Mouse (Mus musculus) midbrain, embryonic 12.5 days (tissue): ENCODE results near the gene Sbf2. TPM values are rescaled to one million over a fixed set of nuclear protein-coding genes. Genes with fewer than 3 reads are reported as not detected.
"Not testable (repeated sequence)": the region's sequence is repeated elsewhere in the genome, so short reads cannot be mapped to it uniquely, and the experiment has no call there.

ENCODE experiments used
- ATAC-seq: fragments of 200-750 bp; cut with Nextera tagmentation; 2 replicates; pipeline ENCODE4 v1.8.0; 2017; ENCODE audit warnings: low read depth, moderate TSS enrichment, moderate library complexity; ENCODE audit not compliant: low FRiP score
- H3K27ac ChIP-seq: fragments of 300-500 bp; sonication (generic); replicated peaks from 2 replicates; pipeline ENCODE4 v1.5.1; 2016; ENCODE audit warnings: mild to moderate bottlenecking
- H3K27me3 ChIP-seq: fragments of 300-500 bp; sonication (generic); 2 replicates; pipeline ENCODE4 v1.6.1; 2016; ENCODE audit warnings: mild to moderate bottlenecking
- H3K36me3 ChIP-seq: fragments of 300-500 bp; sonication (generic); 2 replicates; pipeline ENCODE4 v1.6.1; 2016
- H3K4me1 ChIP-seq: fragments of 300-500 bp; sonication (generic); 2 replicates; pipeline ENCODE4 v1.6.1; 2016
- H3K4me2 ChIP-seq: fragments of 300-500 bp; sonication (generic); replicated peaks from 2 replicates; pipeline ENCODE4 v1.6.1; 2016; ENCODE audit warnings: mild to moderate bottlenecking, moderate library complexity
- H3K4me3 ChIP-seq: fragments of 300-500 bp; sonication (generic); 2 replicates; pipeline ENCODE4 v1.5.1; 2016; ENCODE audit warnings: mild to moderate bottlenecking
- H3K9ac ChIP-seq: fragments of 300-500 bp; sonication (generic); replicated peaks from 2 replicates; pipeline ENCODE4 v1.6.1; 2016; ENCODE audit warnings: mild to moderate bottlenecking, moderate library complexity
- H3K9me3 ChIP-seq: fragments of 300-500 bp; sonication (generic); 2 replicates; pipeline ENCODE4 v1.6.1; 2016; ENCODE audit warnings: mild to moderate bottlenecking
- WGBS: fragments of 180-500 bp; shearing (Covaris S2); methylation state at CpG from one replicate; pipeline ENCODE4 v1.1.7; 2016; 5-methylcytosine and 5-hydroxymethylcytosine counted together
- polyA plus RNA-seq: library from polyadenylated mRNA; unstranded; fragments of >200 nt; fragmentation: Nextera tagmentation; extraction: Ambion mirVana; gene quantifications from 2 replicates; pipeline ENCODE4 v1.2.1, GENCODE M21; 2016

Sbf2 gene
- polyA plus RNA-seq, 1 experiment from 2014 or later, result 57.7 TPM

DNA sequence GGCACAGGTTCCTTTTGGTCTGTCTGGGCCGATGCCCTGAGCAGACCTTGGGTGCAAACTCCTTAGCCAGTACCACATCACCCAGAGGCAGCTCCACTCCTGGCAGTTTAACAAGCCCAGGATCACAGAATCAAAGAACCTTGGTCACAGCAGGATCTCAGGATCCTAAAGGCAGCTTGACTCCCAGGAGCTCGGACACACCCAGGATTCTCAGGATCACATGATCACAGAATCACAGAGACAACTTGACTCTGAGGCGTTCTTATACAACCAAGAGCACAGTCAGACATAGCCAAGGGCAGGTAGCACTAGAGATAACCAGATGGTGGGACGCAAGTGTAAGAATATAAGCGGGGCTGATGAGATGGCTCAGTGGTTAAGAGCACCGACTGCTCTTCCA lies 71.4 kb downstream of the Sbf2 start:
- Histone ChIP-seq H3K4me1 (peaks cover 3% of the 10 kb centered on the region; the same call in 1 of the 2 replicates), H3K9me3 (no peaks in the 10 kb centered on the region), H3K4me2 (no peak overlapping the region), H3K27me3 (no peaks in the 10 kb centered on the region), H3K27ac (no peak overlapping the region), H3K36me3 (no peaks in the 10 kb centered on the region), H3K9ac (no peak overlapping the region), H3K4me3 (no peak overlapping the region)
- WGBS, result 92% methylated on average over 6 of the region's 6 CpGs
- no peak for ATAC-seq

DNA sequence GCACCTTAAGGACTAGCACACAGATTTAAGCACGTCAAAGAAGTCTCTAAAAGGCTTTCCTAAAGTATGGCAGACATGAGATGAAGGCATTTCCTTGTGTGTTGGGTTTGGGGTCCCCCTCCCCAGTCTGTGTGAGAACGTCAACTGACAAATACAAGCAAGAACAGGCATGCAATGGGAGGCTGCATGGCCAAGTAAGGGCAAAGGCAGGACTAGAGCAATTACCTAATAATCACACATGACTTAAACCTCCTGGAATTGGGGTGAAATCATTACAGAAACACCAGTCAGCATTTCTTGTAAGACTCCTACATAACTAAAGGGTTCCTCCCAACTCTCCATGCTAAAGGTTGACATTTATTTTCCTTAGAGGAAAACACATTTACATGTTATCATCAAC lies 75.5 kb downstream of the Sbf2 start:
- no peak overlapping the region for H3K4me2 ChIP-seq
- 60% methylated on average over 2 of the region's 2 CpGs for WGBS

GRCm38 (mm10) chr7:110530295-110530694 lies 84.4 kb downstream of the Sbf2 start:
- H3K36me3 ChIP-seq, H3K4me2 ChIP-seq, ATAC-seq, H3K4me3 ChIP-seq, H3K4me1 ChIP-seq, H3K27me3 ChIP-seq, H3K9me3 ChIP-seq, H3K27ac ChIP-seq, H3K9ac ChIP-seq: not testable (repeated sequence)

More for the DNA sequence above, 75.5 kb downstream of the Sbf2 start:
- Histone ChIP-seq H3K27ac (no peak overlapping the region), H3K4me3 (no peak overlapping the region), H3K36me3 (no peaks in the 10 kb centered on the region), H3K9ac (no peak overlapping the region), H3K27me3 (no peaks in the 10 kb centered on the region), H3K9me3 (no peaks in the 10 kb centered on the region), H3K4me1 (peaks cover 3% of the 10 kb centered on the region; the same call in 1 of the 2 replicates)
- no peak for ATAC-seq

- Histone ChIP-seq H3K4me1 (no peaks in the 10 kb centered on the region), H3K4me3 (no peak overlapping the region), H3K36me3 (no peaks in the 10 kb centered on the region), H3K9ac (no peak overlapping the region), H3K9me3 (no peaks in the 10 kb centered on the region), H3K27me3 (no peaks in the 10 kb centered on the region), H3K4me2 (no peak overlapping the region), H3K27ac (no peak overlapping the region)
- no peak for ATAC-seq
- WGBS, result 26% methylated on average over 1 of the region's 1 CpGs
These were observed 89.5 kb downstream of the Sbf2 start for GRCm38 (mm10) chr7:110525090-110525775.

- Histone ChIP-seq H3K9ac (no peak overlapping the region), H3K36me3 (no peaks in the 10 kb centered on the region), H3K4me1 (no peaks in the 10 kb centered on the region), H3K27ac (no peak overlapping the region), H3K27me3 (no peaks in the 10 kb centered on the region), H3K4me2 (no peak overlapping the region), H3K9me3 (no peaks in the 10 kb centered on the region), H3K4me3 (no peak overlapping the region)
- 90% methylated on average over 2 of the region's 2 CpGs for WGBS
- ATAC-seq, result no peak
These were observed 98.2 kb downstream of the Sbf2 start for GRCm38 (mm10) chr7:110516241-110517220.

DNA sequence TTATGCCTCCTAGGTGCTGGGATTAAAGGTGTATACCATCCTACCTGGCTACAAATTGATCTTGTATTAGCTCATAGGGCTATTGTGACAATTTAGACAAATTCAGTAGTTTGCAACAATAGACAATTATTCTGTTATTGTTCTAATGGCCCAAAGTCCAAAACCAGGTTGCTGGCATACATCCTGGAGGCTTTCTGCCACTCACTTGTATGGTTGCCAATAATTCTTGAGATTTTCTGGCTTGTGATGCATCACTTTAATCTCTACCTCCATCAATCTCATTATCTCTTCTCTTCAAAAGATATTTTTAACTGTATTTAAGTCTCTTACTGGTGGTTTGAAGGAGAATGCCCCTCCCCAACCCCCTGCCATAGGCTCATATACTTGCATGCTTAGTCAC lies 100.6 kb downstream of the Sbf2 start:
- Histone ChIP-seq H3K36me3 (no peaks in the 10 kb centered on the region), H3K4me2 (no peak overlapping the region), H3K27me3 (no peaks in the 10 kb centered on the region), H3K4me1 (no peaks in the 10 kb centered on the region), H3K9me3 (no peaks in the 10 kb centered on the region), H3K27ac (no peak overlapping the region), H3K9ac (no peak overlapping the region), H3K4me3 (no peak overlapping the region)
- ATAC-seq, result no peak

GRCm38 (mm10) chr7:110498653-110499052 lies 116.1 kb downstream of the Sbf2 start:
- 95% methylated on average over 1 of the region's 1 CpGs for WGBS
- Histone ChIP-seq H3K4me2 (no peak overlapping the region), H3K9me3 (peaks cover 7% of the 10 kb centered on the region), H3K27me3 (no peaks in the 10 kb centered on the region), H3K36me3 (no peaks in the 10 kb centered on the region), H3K9ac (no peak overlapping the region), H3K4me1 (no peaks in the 10 kb centered on the region), H3K27ac (no peak overlapping the region), H3K4me3 (no peak overlapping the region)
- no peak for ATAC-seq

DNA sequence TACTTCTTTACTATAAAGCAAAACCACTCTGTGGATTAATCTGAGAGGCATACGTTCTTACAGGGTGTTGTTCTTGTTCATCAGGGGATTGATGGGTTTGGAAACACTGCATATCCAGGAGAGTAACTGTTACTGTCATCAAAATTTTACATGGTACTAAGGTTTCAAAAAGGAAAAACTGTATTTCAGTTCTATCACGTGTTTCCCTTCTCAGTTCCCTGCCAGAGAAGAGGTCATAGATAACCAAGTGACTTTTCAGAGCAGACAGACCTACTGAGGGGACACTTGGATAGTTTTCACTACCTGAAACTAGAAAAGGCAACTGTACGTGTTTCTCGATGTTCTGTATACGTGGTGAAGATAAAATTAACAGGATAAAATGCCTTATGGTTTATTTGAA lies 123.7 kb downstream of the Sbf2 start:
- Histone ChIP-seq H3K27me3 (no peaks in the 10 kb centered on the region), H3K36me3 (no peaks in the 10 kb centered on the region), H3K4me2 (no peak overlapping the region), H3K27ac (no peak overlapping the region), H3K9ac (no peak overlapping the region), H3K9me3 (no peaks in the 10 kb centered on the region), H3K4me3 (no peak overlapping the region), H3K4me1 (no peaks in the 10 kb centered on the region)
- 96% methylated on average over 5 of the region's 5 CpGs for WGBS
- ATAC-seq, result no peak

DNA sequence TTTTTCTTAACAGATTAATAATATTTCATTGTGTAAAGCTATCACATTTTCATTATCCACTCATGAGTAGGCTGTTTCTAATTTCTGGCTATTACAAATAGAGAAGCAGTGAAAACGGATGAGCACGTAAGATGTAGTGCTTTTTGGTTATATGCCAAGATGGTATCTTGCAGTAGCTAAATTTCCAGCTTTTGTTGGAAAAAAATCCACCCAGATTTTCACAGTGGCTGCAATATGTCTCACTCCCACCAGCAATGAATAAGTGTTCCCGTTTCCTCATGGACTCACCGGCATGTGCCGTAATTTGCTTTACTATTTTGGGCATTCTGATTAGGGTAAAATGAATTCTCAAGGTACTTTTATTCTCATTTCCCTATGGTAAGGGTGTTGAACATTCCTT lies 129.7 kb downstream of the Sbf2 start:
- H3K9me3 ChIP-seq, result no peaks in the 10 kb centered on the region
- no peaks in the 10 kb centered on the region for H3K4me1 ChIP-seq
- H3K36me3 ChIP-seq, result peaks cover 5% of the 10 kb centered on the region
- no peak overlapping the region for H3K27ac ChIP-seq
- 92% methylated on average over 5 of the region's 5 CpGs for WGBS
- no peak overlapping the region for H3K4me3 ChIP-seq
- no peaks in the 10 kb centered on the region for H3K27me3 ChIP-seq
- no peak for ATAC-seq
- H3K9ac ChIP-seq, result no peak overlapping the region
- H3K4me2 ChIP-seq, result no peak overlapping the region

- 75% methylated on average over 6 of the region's 6 CpGs for WGBS
- Histone ChIP-seq H3K9ac (no peak overlapping the region), H3K4me2 (no peak overlapping the region)
These were observed 143.7 kb downstream of the Sbf2 start for GRCm38 (mm10) chr7:110470987-110471386.

DNA sequence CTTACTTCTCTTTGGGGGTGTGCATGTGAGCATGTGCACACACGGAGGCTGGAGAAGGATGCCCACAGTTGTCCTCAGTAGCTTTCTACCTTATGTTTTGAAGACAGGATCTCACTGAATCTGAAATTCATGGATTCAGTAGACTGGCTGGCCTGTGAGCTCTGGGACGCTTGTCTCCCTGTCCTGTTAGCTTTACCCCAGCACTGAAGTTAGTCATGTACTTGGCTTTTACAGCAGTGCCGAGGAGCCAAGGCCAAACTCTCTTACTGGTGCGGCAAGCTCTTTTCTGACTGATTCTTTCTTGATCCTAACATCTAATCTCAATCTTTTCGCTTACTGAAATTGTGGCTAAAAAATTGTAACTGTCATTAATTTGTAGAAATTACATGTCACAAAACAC lies 151.3 kb downstream of the Sbf2 start:
- Histone ChIP-seq H3K27me3 (no peaks in the 10 kb centered on the region), H3K4me1 (no peaks in the 10 kb centered on the region), H3K36me3 (no peaks in the 10 kb centered on the region), H3K9ac (no peak overlapping the region), H3K4me2 (no peak overlapping the region), H3K27ac (no peak overlapping the region), H3K4me3 (no peak overlapping the region), H3K9me3 (no peaks in the 10 kb centered on the region)
- 87% methylated on average over 5 of the region's 5 CpGs for WGBS
- ATAC-seq, result no peak

More at GRCm38 (mm10) chr7:110470987-110471386, 143.7 kb downstream of the Sbf2 start:
- no peak overlapping the region for H3K4me3 ChIP-seq
- H3K4me1 ChIP-seq, result no peaks in the 10 kb centered on the region
- H3K27me3 ChIP-seq, result no peaks in the 10 kb centered on the region
- ATAC-seq, result no peak
- H3K9me3 ChIP-seq, result no peaks in the 10 kb centered on the region
- no peak overlapping the region for H3K27ac ChIP-seq
- no peaks in the 10 kb centered on the region for H3K36me3 ChIP-seq

DNA sequence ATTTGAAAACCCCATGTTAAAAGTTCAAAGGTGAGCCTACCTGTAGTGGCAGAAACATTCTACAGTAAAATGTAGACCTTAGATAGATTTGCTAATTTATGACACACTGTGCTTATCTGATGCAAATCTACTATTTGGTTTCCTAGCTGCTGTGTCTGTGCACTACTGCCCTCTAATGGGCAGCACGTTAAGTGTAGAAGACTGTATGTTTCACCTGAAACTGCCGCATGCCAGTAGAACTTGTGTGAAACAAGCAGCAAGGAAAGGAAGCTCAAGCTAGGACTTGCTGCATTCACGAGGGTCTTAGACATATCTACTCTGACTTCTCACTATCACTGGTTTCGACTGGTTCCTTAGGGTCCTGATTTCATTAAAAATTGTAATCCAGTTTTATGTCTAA lies 182.4 kb downstream of the Sbf2 start:
- H3K27me3 ChIP-seq, result no peaks in the 10 kb centered on the region
- ATAC-seq, result no peak
- H3K4me2 ChIP-seq, result no peak overlapping the region
- H3K36me3 ChIP-seq, result peaks cover 7% of the 10 kb centered on the region
- H3K4me1 ChIP-seq, result no peaks in the 10 kb centered on the region
- no peak overlapping the region for H3K4me3 ChIP-seq
- no peaks in the 10 kb centered on the region for H3K9me3 ChIP-seq
- WGBS, result 31% methylated on average over 4 of the region's 4 CpGs
- H3K27ac ChIP-seq, result no peak overlapping the region
- no peak overlapping the region for H3K9ac ChIP-seq
